Mouse (Mus musculus) spleen, adult 2 months (tissue): ENCODE results near the gene Gm28043.

ENCODE experiments used
- CTCF ChIP-seq: fragments of 200-500 bp; IDR thresholded peaks from 2 replicates; pipeline ENCODE4 v1.5.1; 2011; ENCODE audit warnings: mild to moderate bottlenecking, inconsistent platforms; ENCODE audit not compliant: insufficient read depth, insufficient read length, insufficient replicate concordance; ENCODE audit errors: extremely low read depth
- POLR2A ChIP-seq: fragments of 200-500 bp; IDR thresholded peaks from 2 replicates; pipeline ENCODE4 v1.6.1; 2011; ENCODE audit warnings: low read depth, low read length, inconsistent platforms

DNA sequence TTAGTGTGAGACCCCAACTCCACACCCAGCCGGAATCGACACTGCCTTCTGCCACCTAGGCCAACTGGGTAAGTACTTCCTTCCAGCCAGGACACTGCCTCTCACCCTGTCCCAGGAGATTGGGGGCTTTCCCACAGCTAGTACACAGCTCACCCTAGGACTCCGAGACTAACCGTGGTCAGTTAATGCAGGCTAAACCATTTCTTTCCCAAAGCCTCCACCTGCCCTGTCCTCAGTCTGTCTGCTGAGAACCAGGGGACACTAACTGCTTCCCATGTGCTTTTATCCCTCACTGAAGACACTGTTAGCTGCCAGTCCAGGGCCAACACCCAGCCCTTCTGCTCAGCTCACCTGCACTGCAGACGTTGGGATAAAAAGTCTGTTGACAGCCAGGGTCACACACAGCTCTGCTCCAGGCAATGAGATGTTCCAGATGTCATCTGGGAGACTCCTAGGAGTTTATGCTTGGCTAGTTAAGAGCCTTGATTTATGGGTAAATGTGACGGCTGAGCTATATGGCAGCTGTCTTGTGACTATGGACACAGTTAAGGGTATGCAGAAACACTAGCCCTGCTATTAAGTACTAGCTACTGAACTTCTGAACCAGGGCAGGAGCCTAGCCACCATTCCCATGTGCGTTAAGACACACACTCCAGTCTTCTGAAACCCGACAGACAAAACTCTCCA lies 97.2 kb downstream of the Gm28043 start:
- TF ChIP-seq CTCF (no peak), POLR2A (no peak)
